Mouse (Mus musculus): ENCODE results near the gene Jag1. TPM values are rescaled to one million over a fixed set of nuclear protein-coding genes. Genes with fewer than 3 reads are reported as not detected.

Gene Jag1
- polyA plus RNA-seq, 1 experiment from 2014 or later = 38.9 TPM

- peaks cover 99% of the 10 kb centered on the region for H3K36me3 ChIP-seq
- H3K4me3 ChIP-seq = no peak overlapping the region
- H3K27me3 ChIP-seq (ENCODE audit: low read depth, poor library complexity, severe bottlenecking) = no peaks in the 10 kb centered on the region
- peaks cover 78% of the 10 kb centered on the region for H3K4me1 ChIP-seq
- DNase-seq (ENCODE audit: low spot score) = no peak
- H3K9me3 ChIP-seq (replicated peaks) = no peaks in the 10 kb centered on the region
- 25% methylated on average over 7 of the region's 7 CpGs for WGBS
- H3K27ac ChIP-seq (replicated peaks) = peak overlapping the region; percentile 66
Observed at GRCm38 (mm10) chr2:137093298-137093630, 23.2 kb downstream of the Jag1 start.

- WGBS = 33% methylated on average over 10 of the region's 10 CpGs
- Histone ChIP-seq H3K27ac (replicated peaks) (peak overlapping the region; percentile 66), H3K27me3 (ENCODE audit: low read depth, poor library complexity, severe bottlenecking) (no peaks in the 10 kb centered on the region), H3K36me3 (peaks cover 99% of the 10 kb centered on the region), H3K4me3 (no peak overlapping the region), H3K9me3 (replicated peaks) (no peaks in the 10 kb centered on the region), H3K4me1 (peaks cover 78% of the 10 kb centered on the region)
- DNase-seq (ENCODE audit: low spot score) = no peak
Observed at GRCm38 (mm10) chr2:137092523-137093297, 23.7 kb downstream of the Jag1 start.

GRCm38 (mm10) chr2:137091766-137092522, 24.5 kb downstream of the Jag1 start:
- DNase-seq (ENCODE audit: low spot score) = no peak
- H3K36me3 ChIP-seq = peaks cover 99% of the 10 kb centered on the region

GRCm38 (mm10) chr2:137087705-137088104, 28.7 kb downstream of the Jag1 start:
- no peak for DNase-seq (ENCODE audit: low spot score)
- Histone ChIP-seq H3K27me3 (ENCODE audit: low read depth, poor library complexity, severe bottlenecking) (no peaks in the 10 kb centered on the region), H3K9me3 (replicated peaks) (no peaks in the 10 kb centered on the region), H3K4me3 (no peak overlapping the region), H3K4me1 (peaks cover 54% of the 10 kb centered on the region), H3K27ac (replicated peaks) (no peak overlapping the region), H3K36me3 (peaks cover 100% of the 10 kb centered on the region)
- WGBS = 82% methylated on average over 6 of the region's 6 CpGs

More at GRCm38 (mm10) chr2:137091766-137092522, 24.5 kb downstream of the Jag1 start:
- Histone ChIP-seq H3K9me3 (replicated peaks) (no peaks in the 10 kb centered on the region), H3K4me1 (peaks cover 78% of the 10 kb centered on the region), H3K27ac (replicated peaks) (peak overlapping the region; percentile 66), H3K27me3 (ENCODE audit: low read depth, poor library complexity, severe bottlenecking) (no peaks in the 10 kb centered on the region), H3K4me3 (no peak overlapping the region)
- 66% methylated on average over 11 of the region's 11 CpGs for WGBS

GRCm38 (mm10) chr2:137086621-137087395, 29.6 kb downstream of the Jag1 start:
- H3K36me3 ChIP-seq = peaks cover 95% of the 10 kb centered on the region
- H3K27me3 ChIP-seq (ENCODE audit: low read depth, poor library complexity, severe bottlenecking) = no peaks in the 10 kb centered on the region
- H3K4me1 ChIP-seq = peaks cover 48% of the 10 kb centered on the region
- H3K27ac ChIP-seq (replicated peaks) = peak overlapping the region; percentile 33; the same call in 1 of the 2 replicates
- H3K9me3 ChIP-seq (replicated peaks) = no peaks in the 10 kb centered on the region
- no peak overlapping the region for H3K4me3 ChIP-seq
- 78% methylated on average over 14 of the region's 14 CpGs for WGBS
- DNase-seq (ENCODE audit: low spot score) = no peak

GRCm38 (mm10) chr2:137085257-137085656, 31.2 kb downstream of the Jag1 start:
- Histone ChIP-seq H3K4me1 (peaks cover 48% of the 10 kb centered on the region), H3K4me3 (no peak overlapping the region), H3K36me3 (peaks cover 89% of the 10 kb centered on the region), H3K9me3 (replicated peaks) (no peaks in the 10 kb centered on the region), H3K27me3 (ENCODE audit: low read depth, poor library complexity, severe bottlenecking) (no peaks in the 10 kb centered on the region), H3K27ac (replicated peaks) (no peak overlapping the region)
- DNase-seq (ENCODE audit: low spot score) = no peak
- 86% methylated on average over 8 of the region's 8 CpGs for WGBS

- DNase-seq (ENCODE audit: low spot score) = no peak
Observed at GRCm38 (mm10) chr2:137082896-137083620, 33.4 kb downstream of the Jag1 start.

GRCm38 (mm10) chr2:137081001-137081400, 35.4 kb downstream of the Jag1 start:
- WGBS = 91% methylated on average over 7 of the region's 7 CpGs
- no peak for DNase-seq (ENCODE audit: low spot score)
- Histone ChIP-seq H3K27me3 (ENCODE audit: low read depth, poor library complexity, severe bottlenecking) (no peaks in the 10 kb centered on the region), H3K9me3 (replicated peaks) (no peaks in the 10 kb centered on the region), H3K4me3 (no peak overlapping the region), H3K27ac (replicated peaks) (peak overlapping the region; percentile 17; the same call in 1 of the 2 replicates), H3K36me3 (peaks cover 53% of the 10 kb centered on the region), H3K4me1 (peaks cover 63% of the 10 kb centered on the region)

More at GRCm38 (mm10) chr2:137082896-137083620, 33.4 kb downstream of the Jag1 start:
- H3K4me1 ChIP-seq = peaks cover 65% of the 10 kb centered on the region
- H3K9me3 ChIP-seq (replicated peaks) = no peaks in the 10 kb centered on the region
- WGBS = 88% methylated on average over 24 of the region's 24 CpGs
- H3K4me3 ChIP-seq = no peak overlapping the region
- no peak overlapping the region for H3K27ac ChIP-seq (replicated peaks)
- H3K36me3 ChIP-seq = peaks cover 67% of the 10 kb centered on the region
- no peaks in the 10 kb centered on the region for H3K27me3 ChIP-seq (ENCODE audit: low read depth, poor library complexity, severe bottlenecking)

GRCm38 (mm10) chr2:137080468-137080867, 36.0 kb downstream of the Jag1 start:
- Histone ChIP-seq H3K36me3 (peaks cover 48% of the 10 kb centered on the region), H3K4me3 (no peak overlapping the region), H3K27ac (replicated peaks) (peak overlapping the region; percentile 17; the same call in 1 of the 2 replicates), H3K27me3 (ENCODE audit: low read depth, poor library complexity, severe bottlenecking) (no peaks in the 10 kb centered on the region), H3K9me3 (replicated peaks) (no peaks in the 10 kb centered on the region), H3K4me1 (peaks cover 68% of the 10 kb centered on the region)
- 75% methylated on average over 6 of the region's 6 CpGs for WGBS
- DNase-seq (ENCODE audit: low spot score) = no peak

GRCm38 (mm10) chr2:137079721-137080320, 36.6 kb downstream of the Jag1 start:
- WGBS = 34% methylated on average over 10 of the region's 10 CpGs
- H3K27me3 ChIP-seq (ENCODE audit: low read depth, poor library complexity, severe bottlenecking) = no peaks in the 10 kb centered on the region
- no peak for DNase-seq (ENCODE audit: low spot score)
- H3K4me3 ChIP-seq = no peak overlapping the region
- no peaks in the 10 kb centered on the region for H3K9me3 ChIP-seq (replicated peaks)
- peaks cover 75% of the 10 kb centered on the region for H3K4me1 ChIP-seq
- 0 out of 2 replicates have a peak overlapping the region, but pooled peaks have one; percentile 38 for H3K27ac ChIP-seq (replicated peaks)
- H3K36me3 ChIP-seq = peaks cover 42% of the 10 kb centered on the region

- H3K4me1 ChIP-seq = peaks cover 85% of the 10 kb centered on the region
- 60% methylated on average over 4 of the region's 4 CpGs for WGBS
- DNase-seq (ENCODE audit: low spot score) = no peak
Observed at GRCm38 (mm10) chr2:137078771-137079170, 37.7 kb downstream of the Jag1 start.

GRCm38 (mm10) chr2:137074313-137074620, 42.2 kb downstream of the Jag1 start:
- H3K4me1 ChIP-seq = peaks cover 75% of the 10 kb centered on the region
- DNase-seq (ENCODE audit: low spot score) = no peak
- peak overlapping the region; percentile 81 for H3K27ac ChIP-seq (replicated peaks)

More at GRCm38 (mm10) chr2:137078771-137079170, 37.7 kb downstream of the Jag1 start:
- no peaks in the 10 kb centered on the region for H3K9me3 ChIP-seq (replicated peaks)
- peaks cover 31% of the 10 kb centered on the region for H3K36me3 ChIP-seq
- no peaks in the 10 kb centered on the region for H3K27me3 ChIP-seq (ENCODE audit: low read depth, poor library complexity, severe bottlenecking)
- no peak overlapping the region for H3K4me3 ChIP-seq
- 0 out of 2 replicates have a peak overlapping the region, but pooled peaks have one; percentile 49 for H3K27ac ChIP-seq (replicated peaks)

More at GRCm38 (mm10) chr2:137074313-137074620, 42.2 kb downstream of the Jag1 start:
- Histone ChIP-seq H3K27me3 (ENCODE audit: low read depth, poor library complexity, severe bottlenecking) (no peaks in the 10 kb centered on the region), H3K4me3 (no peak overlapping the region), H3K9me3 (replicated peaks) (no peaks in the 10 kb centered on the region), H3K36me3 (peaks cover 8% of the 10 kb centered on the region)
- 9% methylated on average over 2 of the region's 2 CpGs for WGBS
